Mouse (Mus musculus): ENCODE results near the gene AI597479.
A peak's percentile ranks its signal among the peaks of the same experiment; 100 is the strongest.

AI597479 gene

GRCm38 (mm10) chr1:43098031-43098984 lies at the start of gene AI597479, which contains the start of gene Tgfbrap1:
TSS of gene AI597479 (plus strand) at chr1:43098710.
TSS of gene Tgfbrap1 (minus strand) at chr1:43098637.
- peak; percentile 96 for ATAC-seq (ENCODE audit: low TSS enrichment)

- ATAC-seq (ENCODE audit: low TSS enrichment) = peak; percentile 54; the same call in 1 of the 2 replicates
These were observed 46.6 kb upstream of the AI597479 start for GRCm38 (mm10) chr1:43051903-43052302.

- ATAC-seq (ENCODE audit: low TSS enrichment) = peak; percentile 95
These were observed 32.7 kb upstream of the AI597479 start for GRCm38 (mm10) chr1:43065615-43066310.

DNA sequence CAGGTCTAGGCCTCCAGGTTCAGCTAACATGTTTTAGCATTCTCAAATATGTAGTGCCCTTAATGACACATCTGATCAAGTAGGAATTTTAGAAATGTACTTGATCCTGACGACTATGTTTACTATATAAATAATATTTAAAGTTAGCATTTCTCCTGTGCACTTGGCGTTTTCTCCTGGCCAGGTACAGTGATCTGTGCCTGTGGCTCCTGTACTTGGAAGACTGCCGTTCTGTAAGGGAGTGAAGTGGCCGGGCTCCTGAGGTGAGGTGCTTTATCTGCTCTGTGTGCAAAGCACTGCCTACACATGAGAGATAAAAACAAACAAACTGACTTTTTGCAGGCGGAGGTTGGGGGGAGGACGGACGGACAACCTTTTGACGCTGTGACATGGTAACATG lies 31.9 kb upstream of the AI597479 start:
- no peak for ATAC-seq (ENCODE audit: low TSS enrichment)

DNA sequence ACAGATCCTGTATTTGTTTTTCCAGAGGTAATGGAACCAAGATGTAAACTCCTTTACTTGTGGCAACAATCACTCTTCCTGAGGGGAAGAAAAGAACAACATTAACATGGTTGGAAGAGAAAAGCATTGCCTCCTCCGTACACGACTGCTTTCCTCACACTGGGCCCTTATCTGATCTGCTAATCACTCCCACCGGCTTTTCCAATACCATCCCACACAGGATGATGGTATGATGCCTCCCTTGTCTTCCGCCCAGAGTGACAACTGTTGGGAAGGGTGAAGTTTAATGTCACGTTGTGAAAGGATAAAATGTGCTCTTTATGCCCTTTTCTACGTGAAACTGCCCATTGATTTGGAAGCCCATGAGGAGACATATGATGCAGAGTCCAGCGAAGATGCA lies 31.0 kb upstream of the AI597479 start:
- no peak for ATAC-seq (ENCODE audit: low TSS enrichment)

DNA sequence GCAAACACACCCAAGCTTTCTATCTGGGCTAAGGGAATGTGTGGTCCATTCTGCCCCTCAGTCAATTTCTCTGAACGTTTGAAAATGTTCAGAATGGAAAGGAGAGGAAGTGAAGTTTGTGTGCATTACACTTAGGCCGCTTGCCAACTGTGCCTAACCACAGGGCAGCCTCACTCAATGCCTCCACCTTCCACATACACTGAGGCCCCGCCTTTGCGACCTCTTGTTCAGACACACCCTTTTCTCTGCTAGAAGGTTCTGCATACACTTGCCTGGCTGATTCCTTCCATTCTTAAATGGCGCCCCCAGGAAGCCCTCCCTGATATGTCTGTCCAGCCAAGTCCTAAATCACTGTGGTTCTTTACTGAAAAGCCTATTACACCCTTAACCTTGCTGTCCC lies 27.8 kb upstream of the AI597479 start:
- no peak for ATAC-seq (ENCODE audit: low TSS enrichment)

DNA sequence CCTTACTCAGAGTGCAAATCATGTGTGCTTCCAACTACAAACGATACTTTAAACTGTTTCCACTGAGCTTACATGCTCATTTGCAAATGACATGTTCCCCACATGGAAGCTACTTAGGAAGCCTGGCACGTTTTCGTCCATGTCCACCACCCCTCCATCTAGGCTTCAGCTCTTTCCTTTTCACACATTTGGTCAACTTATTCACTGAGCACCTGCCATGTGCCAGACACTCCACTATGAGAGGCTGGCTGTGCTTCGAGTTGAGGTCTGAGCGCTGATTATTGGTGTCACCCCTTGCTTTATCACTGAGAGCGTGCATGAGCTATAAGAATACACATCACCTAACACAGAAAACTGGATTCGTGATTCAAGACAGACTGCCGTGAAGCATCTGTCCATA lies 26.5 kb upstream of the AI597479 start:
- ATAC-seq (ENCODE audit: low TSS enrichment) = no peak

- no peak for ATAC-seq (ENCODE audit: low TSS enrichment)
These were observed 25.9 kb upstream of the AI597479 start for GRCm38 (mm10) chr1:43072561-43072960.

GRCm38 (mm10) chr1:43074791-43075190 lies 23.7 kb upstream of the AI597479 start:
- ATAC-seq (ENCODE audit: low TSS enrichment) = no peak

GRCm38 (mm10) chr1:43078124-43078523 lies 20.4 kb upstream of the AI597479 start:
- ATAC-seq (ENCODE audit: low TSS enrichment) = no peak

GRCm38 (mm10) chr1:43082946-43083345 lies 15.6 kb upstream of the AI597479 start:
- no peak for ATAC-seq (ENCODE audit: low TSS enrichment)

GRCm38 (mm10) chr1:43090418-43090817 lies 8.1 kb upstream of the AI597479 start:
- ATAC-seq (ENCODE audit: low TSS enrichment) = no peak

DNA sequence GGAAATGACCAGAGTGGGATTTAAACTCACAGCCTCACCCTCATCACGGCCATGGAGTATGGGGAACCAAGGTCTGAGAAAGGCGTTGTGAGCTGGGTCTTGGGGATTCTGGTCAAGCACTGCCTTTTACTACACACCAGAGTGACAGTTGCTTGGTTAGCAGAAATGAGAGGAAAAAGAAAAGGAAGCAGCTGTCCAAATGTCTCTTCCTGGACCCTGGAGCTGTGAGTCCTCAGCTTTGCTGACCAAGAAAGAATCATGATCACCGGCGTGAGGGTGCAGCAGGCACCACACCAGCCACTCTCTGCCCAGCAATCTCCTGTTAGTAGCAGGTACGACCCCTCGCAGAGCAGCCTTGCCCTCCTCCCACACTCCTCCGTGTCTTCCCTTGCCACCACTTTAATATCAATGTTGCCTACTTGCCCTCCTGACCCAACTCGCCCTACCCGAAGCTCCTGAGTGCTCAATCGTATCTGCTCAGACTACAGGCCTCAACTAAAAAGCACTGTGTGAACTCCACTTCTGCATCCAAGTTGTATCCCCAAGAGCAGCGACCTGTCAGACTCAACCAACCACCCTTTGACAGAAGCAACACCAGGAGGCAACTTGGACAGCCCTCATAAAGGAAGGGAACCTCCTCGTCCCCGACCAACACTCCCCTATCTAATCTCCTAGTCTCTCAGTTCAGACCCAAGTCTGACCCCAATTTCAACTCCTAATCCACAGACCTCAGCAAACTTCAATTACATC lies 7.0 kb upstream of the AI597479 start:
- ATAC-seq (ENCODE audit: low TSS enrichment) = peak; percentile 18

- ATAC-seq (ENCODE audit: low TSS enrichment) = peak; percentile 81
These were observed 6.2 kb upstream of the AI597479 start for GRCm38 (mm10) chr1:43092056-43093015.

DNA sequence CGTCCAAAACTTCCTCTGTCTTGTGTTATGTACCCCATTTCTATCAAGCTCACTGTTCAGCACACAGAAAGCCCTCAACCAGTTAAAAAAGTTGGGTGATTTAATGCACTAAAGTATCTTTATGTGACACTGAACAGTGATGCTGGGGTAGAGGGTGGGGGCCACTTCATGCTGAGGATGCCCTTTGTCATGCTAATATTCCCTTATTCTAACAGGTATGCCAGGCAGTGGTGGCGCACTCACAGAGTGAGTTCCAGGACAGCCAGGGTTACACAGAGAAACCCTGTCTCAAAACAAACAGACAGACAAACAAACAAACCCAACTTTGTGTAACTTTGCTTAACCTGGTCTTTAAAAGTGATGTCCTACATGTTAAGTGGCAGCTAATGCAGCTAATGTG lies 4.3 kb upstream of the AI597479 start:
- ATAC-seq (ENCODE audit: low TSS enrichment) = no peak

GRCm38 (mm10) chr1:43108729-43109128 lies 10.2 kb downstream of the AI597479 start:
- no peak for ATAC-seq (ENCODE audit: low TSS enrichment)

DNA sequence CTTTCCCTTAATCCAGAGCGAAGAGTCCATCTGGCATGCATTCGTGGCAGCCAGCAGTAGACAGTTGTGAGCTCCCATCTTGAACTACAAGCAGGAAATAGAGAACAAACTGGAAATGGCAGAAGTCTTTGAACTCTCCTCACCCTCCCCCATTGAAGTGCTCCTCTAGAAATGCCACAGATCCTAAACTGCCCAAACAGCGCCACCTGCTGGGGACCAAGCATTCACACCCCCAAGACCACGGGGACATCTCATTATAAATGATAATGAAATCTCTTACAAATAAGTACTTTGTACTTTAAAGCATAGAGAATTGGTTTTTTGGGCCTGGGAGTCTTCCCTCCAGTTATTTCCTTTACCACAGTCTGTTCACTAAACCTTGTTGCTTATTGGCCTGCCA lies 12.0 kb downstream of the AI597479 start:
- ATAC-seq (ENCODE audit: low TSS enrichment) = 0 out of 2 replicates have a peak, but pooled peaks have one; percentile 42

DNA sequence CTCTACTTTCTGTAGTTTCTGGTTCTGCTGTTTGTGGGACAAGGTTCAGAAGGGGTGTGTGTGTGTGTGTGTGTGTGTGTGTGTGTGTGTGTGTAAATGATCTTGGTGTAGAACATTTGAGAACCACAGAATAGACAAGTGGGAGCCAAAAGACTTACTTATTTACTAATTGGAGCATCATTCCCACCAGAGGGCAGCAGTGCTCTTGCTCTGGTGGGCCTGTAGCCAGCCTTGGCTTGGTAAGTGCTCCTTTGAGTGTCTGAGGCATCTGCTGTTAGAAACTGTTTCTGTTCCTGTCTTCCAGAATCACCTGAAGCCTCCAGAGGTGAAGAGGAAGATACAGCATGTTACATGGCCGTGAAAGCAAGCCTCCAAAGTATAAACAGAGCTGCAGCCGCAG lies 14.4 kb downstream of the AI597479 start:
- ATAC-seq (ENCODE audit: low TSS enrichment) = peak; percentile 79

DNA sequence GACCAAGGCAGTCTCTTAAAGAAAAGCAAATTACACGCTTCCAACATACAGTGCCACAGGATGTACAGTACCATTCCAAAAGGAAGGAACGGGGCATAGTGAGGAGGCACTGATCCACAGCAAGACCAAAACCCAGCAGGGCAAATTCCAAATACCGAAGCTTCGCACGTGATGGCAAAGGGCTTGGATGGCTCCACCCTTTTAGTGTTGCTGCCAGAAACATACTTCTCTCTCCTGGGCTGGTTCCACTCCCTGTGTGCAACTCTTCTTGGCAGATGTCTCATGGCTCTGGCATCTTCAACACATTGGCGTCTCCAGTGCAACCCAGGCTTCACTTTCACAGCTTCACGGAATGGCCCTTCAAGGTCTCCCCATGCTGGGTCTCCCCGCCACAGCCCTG lies 18.9 kb downstream of the AI597479 start:
- no peak for ATAC-seq (ENCODE audit: low TSS enrichment)

GRCm38 (mm10) chr1:43120950-43121349 lies 22.4 kb downstream of the AI597479 start:
- no peak for ATAC-seq (ENCODE audit: low TSS enrichment)

DNA sequence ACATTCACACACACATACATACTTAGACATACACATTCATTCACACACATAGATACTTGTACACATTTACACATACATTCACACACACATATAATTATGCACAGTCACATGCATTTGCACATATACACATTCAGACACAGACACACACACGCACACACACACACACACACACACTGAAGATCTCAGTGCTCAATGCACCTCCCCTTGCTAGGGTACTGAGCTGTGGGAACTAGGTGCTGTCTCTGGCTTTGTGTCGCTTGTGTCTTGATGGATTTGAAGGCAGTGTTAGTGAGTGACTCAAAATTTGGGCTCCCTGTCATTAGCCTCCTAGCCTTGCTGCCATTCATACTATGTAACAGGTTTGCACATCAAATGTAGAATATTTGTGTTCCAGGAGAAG lies 24.1 kb downstream of the AI597479 start:
- ATAC-seq (ENCODE audit: low TSS enrichment) = no peak

All from frontal cortex, adult (tissue).